Mouse (Mus musculus): ENCODE measurements at regions not wholly inside any gene's neighbourhood (a gene's known extent, or its start where the extent isn't known, plus 50 kb on each side); places are given as distances from the start of the nearest gene placed in this dataset.
"Not testable (repeated sequence)": the region's sequence is repeated elsewhere in the genome, so short reads cannot be mapped to it uniquely, and the experiment has no call there.

GRCm38 (mm10) chr6:70160442-70160841 is 631.6 kb downstream of the Rpia start:
- Histone ChIP-seq H3K9ac (ENCODE audit: low read depth, low read length) (no peak overlapping the region), H3K36me3 (ENCODE audit: control insufficient read depth, insufficient read depth, low read length) (no peaks in the 10 kb centered on the region), H3K9me3 (ENCODE audit: control insufficient read depth, low read length) (no peaks in the 10 kb centered on the region), H3K4me1 (replicated peaks; ENCODE audit: control insufficient read depth, insufficient read depth, low read length) (no peaks in the 10 kb centered on the region), H3K27ac (ENCODE audit: low read depth, low read length) (no peak overlapping the region), H3K4me3 (ENCODE audit: low read depth, low read length) (no peak overlapping the region), H3K27me3 (replicated peaks; ENCODE audit: control insufficient read depth, insufficient read depth, low read length) (no peaks in the 10 kb centered on the region), H3K4me2 (no peak overlapping the region)
- DNase-seq (ENCODE audit: low spot score) (no peak), ATAC-seq (replicated peaks; ENCODE audit: low FRiP score) (0 out of 2 replicates have a peak, but pooled peaks have one; percentile 29)

DNA sequence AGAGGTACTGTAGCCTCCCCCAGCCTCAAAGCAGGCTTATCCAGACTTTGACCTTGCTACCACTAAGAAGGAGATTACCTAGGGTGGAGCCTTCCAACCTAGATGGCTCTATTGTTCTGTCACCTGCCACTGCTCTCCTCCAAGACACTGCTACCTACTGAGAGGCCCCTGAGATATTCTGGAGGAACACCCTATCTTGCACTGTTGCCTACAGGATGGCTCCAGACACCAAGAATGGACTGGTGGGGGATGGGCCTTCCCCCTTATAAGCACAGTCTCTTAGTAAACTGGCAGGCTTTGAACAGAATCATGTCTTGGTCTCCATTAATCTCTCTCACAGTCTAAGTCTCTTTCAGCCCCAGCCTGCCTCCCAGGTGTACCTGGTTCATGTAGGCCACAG is 636.3 kb downstream of the Rpia start:
- not testable (repeated sequence) for H3K9me3 ChIP-seq (ENCODE audit: control insufficient read depth, low read length); H3K27ac ChIP-seq (ENCODE audit: low read depth, low read length); H3K36me3 ChIP-seq (ENCODE audit: control insufficient read depth, insufficient read depth, low read length); DNase-seq (ENCODE audit: low spot score); H3K4me2 ChIP-seq; H3K27me3 ChIP-seq (replicated peaks; ENCODE audit: control insufficient read depth, insufficient read depth, low read length); H3K4me1 ChIP-seq (replicated peaks; ENCODE audit: control insufficient read depth, insufficient read depth, low read length); H3K9ac ChIP-seq (ENCODE audit: low read depth, low read length); ATAC-seq (replicated peaks; ENCODE audit: low FRiP score); H3K4me3 ChIP-seq (ENCODE audit: low read depth, low read length)

DNA sequence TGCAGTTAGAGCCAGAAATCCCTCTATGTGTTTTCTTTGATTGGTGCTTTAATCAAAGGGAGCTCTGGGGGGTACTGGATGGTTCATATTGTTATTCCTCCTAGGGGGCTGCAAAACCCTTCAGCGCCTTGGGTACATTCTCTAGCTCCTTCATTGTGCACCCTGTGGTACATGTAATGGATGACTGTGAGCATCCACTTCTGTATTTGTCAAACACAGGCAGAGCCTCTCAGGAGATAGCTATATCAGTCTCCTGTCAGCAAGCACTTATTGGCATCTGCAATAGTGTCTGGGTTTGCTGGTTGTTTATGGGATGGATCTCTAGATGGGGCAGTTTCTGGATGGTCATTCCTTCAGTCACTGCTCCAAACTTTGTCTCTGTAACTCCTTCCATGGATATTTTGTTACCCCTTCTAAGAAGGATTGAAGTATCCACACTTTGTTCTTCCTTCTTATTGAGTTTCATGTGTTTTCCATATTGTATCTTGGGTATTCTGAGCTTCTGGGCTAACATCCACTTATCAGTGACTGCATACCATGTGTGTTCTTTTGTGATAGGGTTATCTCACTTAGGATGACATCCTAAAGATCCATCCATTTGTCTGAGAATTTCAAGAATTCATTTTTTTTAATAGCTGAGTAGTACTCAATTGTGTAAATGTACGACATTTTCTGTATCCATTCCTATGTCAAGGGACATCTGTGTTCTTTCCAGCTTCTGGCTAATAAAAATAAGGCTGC is 640.8 kb downstream of the Rpia start:
- not testable (repeated sequence) for H3K36me3 ChIP-seq (ENCODE audit: control insufficient read depth, insufficient read depth, low read length); H3K4me1 ChIP-seq (replicated peaks; ENCODE audit: control insufficient read depth, insufficient read depth, low read length); DNase-seq (ENCODE audit: low spot score); H3K27me3 ChIP-seq (replicated peaks; ENCODE audit: control insufficient read depth, insufficient read depth, low read length); H3K4me2 ChIP-seq; H3K9me3 ChIP-seq (ENCODE audit: control insufficient read depth, low read length); H3K9ac ChIP-seq (ENCODE audit: low read depth, low read length); H3K27ac ChIP-seq (ENCODE audit: low read depth, low read length); H3K4me3 ChIP-seq (ENCODE audit: low read depth, low read length)
- peak; percentile 67 for ATAC-seq (replicated peaks; ENCODE audit: low FRiP score)
- 71% methylated on average over 2 of the region's 2 CpGs for WGBS

DNA sequence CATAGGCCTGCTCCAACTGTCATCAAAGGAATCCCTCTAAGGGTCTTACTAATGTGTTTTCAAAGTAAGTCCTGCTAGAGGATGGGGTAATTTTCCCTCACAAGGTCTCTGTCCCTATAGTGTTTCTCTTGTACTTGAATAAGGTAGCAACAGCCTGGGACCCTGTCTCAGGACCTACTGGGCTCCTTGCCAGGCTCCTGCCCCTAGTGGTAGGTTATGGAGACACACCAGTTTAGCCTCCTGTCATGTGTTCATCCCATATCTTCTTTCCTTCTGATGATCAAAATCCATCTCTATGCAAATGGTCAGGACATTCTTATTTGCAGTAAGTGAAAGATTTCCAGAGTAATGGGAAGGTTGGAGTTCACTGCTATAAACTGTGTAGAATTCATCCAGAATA is 645.0 kb downstream of the Rpia start:
- no peak overlapping the region for H3K4me2 ChIP-seq
- no peaks in the 10 kb centered on the region for H3K27me3 ChIP-seq (replicated peaks; ENCODE audit: control insufficient read depth, insufficient read depth, low read length)
- H3K4me3 ChIP-seq (ENCODE audit: low read depth, low read length): no peak overlapping the region
- H3K9ac ChIP-seq (ENCODE audit: low read depth, low read length): no peak overlapping the region
- no peak overlapping the region for H3K27ac ChIP-seq (ENCODE audit: low read depth, low read length)
- no peaks in the 10 kb centered on the region for H3K36me3 ChIP-seq (ENCODE audit: control insufficient read depth, insufficient read depth, low read length)
- DNase-seq (ENCODE audit: low spot score) (no peak), ATAC-seq (replicated peaks; ENCODE audit: low FRiP score) (no peak; the same call in 1 of the 2 replicates)
- no peaks in the 10 kb centered on the region for H3K4me1 ChIP-seq (replicated peaks; ENCODE audit: control insufficient read depth, insufficient read depth, low read length)
- no peaks in the 10 kb centered on the region for H3K9me3 ChIP-seq (ENCODE audit: control insufficient read depth, low read length)

- 72% methylated on average over 4 of the region's 4 CpGs for WGBS
- H3K27ac ChIP-seq (ENCODE audit: low read depth, low read length); ATAC-seq (replicated peaks; ENCODE audit: low FRiP score); DNase-seq (ENCODE audit: low spot score); H3K4me3 ChIP-seq (ENCODE audit: low read depth, low read length); H3K9me3 ChIP-seq (ENCODE audit: control insufficient read depth, low read length); H3K27me3 ChIP-seq (replicated peaks; ENCODE audit: control insufficient read depth, insufficient read depth, low read length); H3K9ac ChIP-seq (ENCODE audit: low read depth, low read length); H3K36me3 ChIP-seq (ENCODE audit: control insufficient read depth, insufficient read depth, low read length); H3K4me2 ChIP-seq; H3K4me1 ChIP-seq (replicated peaks; ENCODE audit: control insufficient read depth, insufficient read depth, low read length): not testable (repeated sequence)
Measured at GRCm38 (mm10) chr6:70143341-70143740, 648.7 kb downstream of the Rpia start.

DNA sequence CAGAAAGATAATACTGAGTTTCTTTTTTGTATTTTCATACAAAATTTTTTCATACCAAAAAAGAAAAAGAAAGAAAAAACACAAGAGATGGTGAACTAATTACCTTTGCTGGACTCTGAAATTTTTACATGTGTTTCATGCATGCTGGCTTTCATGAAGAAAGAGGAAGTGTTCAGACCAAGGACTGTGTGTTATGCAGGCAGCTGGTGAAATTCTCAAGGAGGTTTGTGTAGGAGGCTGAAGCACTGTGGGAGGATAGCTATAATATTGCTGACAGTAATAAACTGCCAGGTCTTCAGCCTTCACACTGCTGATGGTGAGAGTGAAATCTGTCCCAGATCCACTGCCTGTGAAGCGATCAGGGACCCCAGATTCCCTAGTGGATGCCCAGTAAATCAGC is 675.2 kb downstream of the Rpia start:
- H3K36me3 ChIP-seq (ENCODE audit: control insufficient read depth, insufficient read depth, low read length): no peaks in the 10 kb centered on the region
- no peak for ATAC-seq (replicated peaks; ENCODE audit: low FRiP score)
- 63% methylated on average over 1 of the region's 1 CpGs for WGBS

DNA sequence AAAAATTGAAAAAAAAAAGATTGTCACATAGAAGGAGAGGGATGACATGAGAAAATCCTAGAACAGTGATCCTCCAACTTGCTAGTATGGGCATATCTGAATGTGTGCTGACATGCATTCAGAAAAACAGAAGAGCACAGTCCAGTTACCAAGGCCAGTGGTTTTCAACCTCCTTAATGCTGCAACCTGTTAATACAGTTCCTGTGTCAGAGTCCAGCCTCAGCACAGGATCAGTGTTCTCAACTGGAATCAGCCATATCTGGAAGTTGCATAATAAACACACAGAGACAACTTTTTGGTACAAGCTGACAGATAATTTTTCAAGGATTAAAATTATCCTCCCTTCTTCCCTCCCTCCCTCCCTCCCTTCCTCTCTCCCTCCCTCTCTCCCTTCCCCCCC is 680.1 kb downstream of the Rpia start:
- Histone ChIP-seq H3K27ac (ENCODE audit: low read depth, low read length) (no peak overlapping the region), H3K36me3 (ENCODE audit: control insufficient read depth, insufficient read depth, low read length) (no peaks in the 10 kb centered on the region), H3K4me2 (no peak overlapping the region), H3K27me3 (replicated peaks; ENCODE audit: control insufficient read depth, insufficient read depth, low read length) (no peaks in the 10 kb centered on the region), H3K4me1 (replicated peaks; ENCODE audit: control insufficient read depth, insufficient read depth, low read length) (no peaks in the 10 kb centered on the region), H3K4me3 (ENCODE audit: low read depth, low read length) (no peak overlapping the region), H3K9me3 (ENCODE audit: control insufficient read depth, low read length) (no peaks in the 10 kb centered on the region), H3K9ac (ENCODE audit: low read depth, low read length) (no peak overlapping the region)
- ATAC-seq (replicated peaks; ENCODE audit: low FRiP score): no peak
- DNase-seq (ENCODE audit: low spot score): no peak

More for the DNA sequence above, 675.2 kb downstream of the Rpia start:
- DNase-seq (ENCODE audit: low spot score): no peak
- no peak overlapping the region for H3K4me2 ChIP-seq
- H3K4me3 ChIP-seq (ENCODE audit: low read depth, low read length): no peak overlapping the region
- H3K9ac ChIP-seq (ENCODE audit: low read depth, low read length): no peak overlapping the region
- no peaks in the 10 kb centered on the region for H3K9me3 ChIP-seq (ENCODE audit: control insufficient read depth, low read length)
- no peaks in the 10 kb centered on the region for H3K4me1 ChIP-seq (replicated peaks; ENCODE audit: control insufficient read depth, insufficient read depth, low read length)
- no peak overlapping the region for H3K27ac ChIP-seq (ENCODE audit: low read depth, low read length)
- no peaks in the 10 kb centered on the region for H3K27me3 ChIP-seq (replicated peaks; ENCODE audit: control insufficient read depth, insufficient read depth, low read length)

DNA sequence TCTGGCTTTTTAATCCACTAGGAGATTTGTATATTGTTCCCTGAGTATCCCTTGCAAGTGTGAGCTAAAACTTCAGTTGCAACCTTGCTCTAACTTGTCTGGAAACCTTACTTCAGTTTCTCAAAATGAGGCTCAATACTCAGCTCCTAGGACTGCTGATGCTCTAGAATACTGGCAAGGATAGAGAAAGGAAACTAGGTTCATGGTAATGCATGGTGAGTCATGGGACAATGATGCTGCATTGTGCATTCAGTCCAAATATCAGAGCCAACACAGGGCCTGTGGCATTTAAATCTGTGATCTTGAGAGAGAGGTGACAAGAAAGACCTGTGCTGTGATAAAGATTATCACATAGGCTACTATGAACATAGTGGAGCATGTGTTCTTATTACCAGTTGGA is 682.6 kb downstream of the Rpia start:
- not testable (repeated sequence) for H3K9ac ChIP-seq (ENCODE audit: low read depth, low read length); H3K4me2 ChIP-seq; H3K4me1 ChIP-seq (replicated peaks; ENCODE audit: control insufficient read depth, insufficient read depth, low read length); H3K4me3 ChIP-seq (ENCODE audit: low read depth, low read length); H3K27ac ChIP-seq (ENCODE audit: low read depth, low read length); ATAC-seq (replicated peaks; ENCODE audit: low FRiP score); H3K9me3 ChIP-seq (ENCODE audit: control insufficient read depth, low read length); H3K36me3 ChIP-seq (ENCODE audit: control insufficient read depth, insufficient read depth, low read length); DNase-seq (ENCODE audit: low spot score); H3K27me3 ChIP-seq (replicated peaks; ENCODE audit: control insufficient read depth, insufficient read depth, low read length)

- Histone ChIP-seq H3K9ac (ENCODE audit: low read depth, low read length) (no peak overlapping the region), H3K27ac (ENCODE audit: low read depth, low read length) (no peak overlapping the region), H3K4me1 (replicated peaks; ENCODE audit: control insufficient read depth, insufficient read depth, low read length) (no peaks in the 10 kb centered on the region), H3K4me3 (ENCODE audit: low read depth, low read length) (no peak overlapping the region), H3K27me3 (replicated peaks; ENCODE audit: control insufficient read depth, insufficient read depth, low read length) (no peaks in the 10 kb centered on the region), H3K4me2 (no peak overlapping the region), H3K9me3 (ENCODE audit: control insufficient read depth, low read length) (no peaks in the 10 kb centered on the region), H3K36me3 (ENCODE audit: control insufficient read depth, insufficient read depth, low read length) (no peaks in the 10 kb centered on the region)
- ATAC-seq (replicated peaks; ENCODE audit: low FRiP score): no peak
- DNase-seq (ENCODE audit: low spot score): no peak
- WGBS: 48% methylated on average over 4 of the region's 4 CpGs
Measured at GRCm38 (mm10) chr6:70103781-70104180, 688.3 kb downstream of the Rpia start.

All from liver, embryonic 11.5 days (tissue).